Mouse (Mus musculus): ENCODE data around the gene Csrp1.
A peak's percentile ranks its signal among the peaks of the same experiment; 100 is the strongest.

The Csrp1 gene

DNA sequence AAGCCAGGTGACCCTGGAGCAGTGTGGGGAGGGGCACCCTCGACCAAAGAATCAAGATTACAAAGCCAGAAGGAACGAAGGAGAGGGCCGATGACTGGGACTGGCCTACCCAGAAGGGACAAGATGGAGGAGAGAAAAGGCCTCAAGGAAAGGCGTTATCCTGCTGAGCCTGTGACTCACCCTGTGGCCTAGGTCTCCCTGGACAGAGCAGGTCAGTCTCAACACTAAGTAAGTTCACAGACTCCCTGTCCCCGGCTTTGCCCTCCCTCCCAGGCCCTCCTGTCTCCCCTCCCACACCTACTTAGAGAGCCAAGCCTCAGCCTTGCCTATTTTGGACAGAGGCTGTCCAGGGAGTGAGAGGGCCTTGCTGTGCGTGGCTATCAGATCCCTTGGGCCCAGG lies at the start of gene Csrp1:
Csrp1 (plus strand) TSS at position 79 of the 400 bp plus-strand sequence.
- DNase-seq (ENCODE audit: low read depth, low spot score) = no peak

DNA sequence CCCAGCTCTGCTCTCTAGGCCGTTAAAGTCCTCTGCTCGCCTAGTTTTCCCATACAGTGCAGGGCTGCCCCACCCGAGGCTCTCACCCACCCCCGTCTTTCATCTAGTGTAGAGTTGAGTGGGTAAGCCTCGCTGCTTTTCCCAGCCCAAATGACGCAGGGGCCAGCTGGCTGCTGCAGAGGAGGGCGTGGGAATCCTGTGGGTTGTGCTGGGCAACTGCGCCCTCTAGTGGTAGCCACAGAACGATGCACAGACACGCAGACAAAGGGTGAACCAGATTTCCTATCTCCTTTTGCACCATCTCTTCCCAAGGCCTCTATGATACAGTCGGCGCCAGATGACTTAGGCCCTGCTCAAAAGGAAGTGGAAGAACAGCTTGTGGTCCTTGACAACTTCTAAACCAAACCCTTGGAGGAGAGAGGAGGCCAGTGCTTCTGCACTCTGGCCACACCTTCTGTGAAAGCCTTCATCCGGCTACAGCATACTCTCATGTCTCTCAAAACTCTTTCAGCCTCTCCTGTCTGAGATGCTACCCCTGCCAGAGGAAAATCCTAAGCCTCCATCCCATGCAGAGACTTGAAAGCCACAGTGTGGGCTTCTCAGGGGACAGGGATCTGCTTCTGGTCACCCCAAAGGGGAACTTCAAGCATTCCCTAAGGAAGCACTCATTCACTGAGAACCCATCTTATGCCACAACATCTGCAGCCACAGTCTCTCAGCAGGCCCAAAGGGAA lies 49.3 kb upstream of the Csrp1 start:
- DNase-seq (ENCODE audit: low read depth, low spot score) = peak; percentile 82

DNA sequence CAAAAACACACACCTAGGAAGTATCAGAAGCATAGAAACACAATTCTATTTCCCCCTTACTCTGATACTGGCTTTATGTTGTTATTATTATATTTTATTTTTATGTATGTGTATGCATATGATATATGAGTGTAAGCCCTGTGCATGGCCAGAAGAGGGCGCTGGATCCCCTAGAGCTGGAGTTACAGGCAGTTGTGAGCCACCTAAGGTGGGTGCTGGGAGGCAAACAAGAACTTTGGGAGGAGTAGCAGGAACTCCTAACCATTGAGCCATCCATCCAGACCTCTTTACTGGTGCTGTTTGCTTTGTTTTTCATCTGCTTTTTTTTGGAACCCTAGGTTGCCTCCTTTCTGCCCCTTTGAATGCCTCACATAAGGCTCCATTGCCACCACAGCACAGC lies 48.5 kb upstream of the Csrp1 start:
- no peak for DNase-seq (ENCODE audit: low read depth, low spot score)

GRCm38 (mm10) chr1:135671956-135672355 lies 47.9 kb upstream of the Csrp1 start:
- DNase-seq (ENCODE audit: low read depth, low spot score) = no peak

DNA sequence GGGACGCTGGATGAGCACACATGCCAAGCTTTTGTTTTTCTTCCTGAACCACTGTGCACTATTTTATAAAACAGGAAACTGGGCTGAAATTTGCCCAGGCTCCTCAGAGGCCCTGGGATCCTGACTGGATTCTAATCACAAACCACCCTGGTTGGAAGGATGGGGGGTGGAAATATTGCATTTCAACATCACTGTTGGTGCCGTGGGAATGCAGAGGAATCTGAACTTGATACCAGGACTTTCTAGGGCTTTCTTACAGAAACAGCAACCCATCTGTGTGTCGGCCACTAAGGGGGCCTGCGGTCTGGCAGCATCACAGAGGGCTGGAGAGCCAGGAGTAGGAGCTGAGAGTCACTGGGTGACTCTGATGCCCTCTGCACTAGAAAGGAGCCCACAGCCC lies 47.5 kb upstream of the Csrp1 start:
- DNase-seq (ENCODE audit: low read depth, low spot score) = no peak

DNA sequence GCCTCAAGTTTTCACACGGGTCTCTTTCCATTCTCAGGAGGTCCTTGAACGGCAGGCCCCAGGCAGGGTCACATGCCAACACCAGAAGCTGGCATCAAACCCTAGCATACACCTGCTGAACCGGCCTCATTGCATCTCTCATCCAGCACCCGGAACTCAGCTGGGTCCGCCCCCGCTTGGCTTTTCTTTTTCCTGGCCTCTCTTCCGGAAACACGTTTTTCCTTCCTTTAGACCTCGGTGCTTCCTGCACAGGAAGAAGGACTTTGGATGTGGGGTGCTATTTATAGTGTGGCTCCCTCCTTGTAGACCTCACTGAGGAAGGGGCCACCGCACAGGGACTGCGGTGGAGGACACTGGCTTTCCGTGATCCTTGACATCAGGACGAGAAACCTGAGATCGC lies 46.4 kb upstream of the Csrp1 start:
- no peak for DNase-seq (ENCODE audit: low read depth, low spot score)

- DNase-seq (ENCODE audit: low read depth, low spot score) = no peak
Observed at GRCm38 (mm10) chr1:135675449-135676129, 44.3 kb upstream of the Csrp1 start.

GRCm38 (mm10) chr1:135676247-135676646 lies 43.6 kb upstream of the Csrp1 start:
- no peak for DNase-seq (ENCODE audit: low read depth, low spot score)

GRCm38 (mm10) chr1:135676938-135677682 lies 42.8 kb upstream of the Csrp1 start:
- DNase-seq (ENCODE audit: low read depth, low spot score) = no peak

- no peak for DNase-seq (ENCODE audit: low read depth, low spot score)
Observed at GRCm38 (mm10) chr1:135678145-135678544, 41.7 kb upstream of the Csrp1 start.

DNA sequence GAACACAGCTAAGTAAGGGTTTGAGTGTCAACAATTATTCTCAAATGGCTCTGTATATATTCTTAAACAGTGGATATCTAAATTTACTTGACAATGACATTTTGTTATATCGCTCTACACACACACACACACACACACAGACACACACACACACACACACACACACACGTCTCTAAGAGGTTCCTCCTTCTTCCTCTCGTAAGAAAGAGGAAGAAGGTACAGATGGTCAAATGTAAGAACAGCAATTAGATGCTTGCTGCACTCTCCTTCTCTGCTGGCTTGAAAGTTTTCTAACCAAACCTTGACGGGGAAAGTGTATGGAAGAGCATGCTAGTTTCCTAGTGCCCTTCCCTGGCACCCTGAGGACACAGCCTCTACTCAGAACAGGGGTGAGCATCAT lies 39.1 kb upstream of the Csrp1 start:
- no peak for DNase-seq (ENCODE audit: low read depth, low spot score)

DNA sequence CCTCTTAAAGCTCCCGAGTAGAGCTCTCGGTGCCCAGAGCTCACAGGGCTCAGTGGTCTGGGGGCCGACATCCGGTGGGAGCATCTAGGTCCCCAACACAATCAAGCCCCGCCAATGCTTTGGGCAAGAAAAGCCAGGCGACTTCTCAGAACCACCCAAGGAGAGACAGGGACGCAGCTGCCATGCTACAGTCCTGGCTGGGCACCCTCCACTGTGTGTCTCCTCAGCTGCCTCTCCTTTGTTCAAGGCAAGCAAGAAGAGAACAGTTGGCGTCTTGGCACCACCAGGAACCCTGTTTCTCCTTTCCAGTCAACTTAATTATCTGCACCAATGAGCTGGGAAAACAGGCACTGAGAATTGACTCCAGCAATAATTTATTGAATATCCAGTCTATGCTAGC lies 38.7 kb upstream of the Csrp1 start:
- DNase-seq (ENCODE audit: low read depth, low spot score) = no peak

DNA sequence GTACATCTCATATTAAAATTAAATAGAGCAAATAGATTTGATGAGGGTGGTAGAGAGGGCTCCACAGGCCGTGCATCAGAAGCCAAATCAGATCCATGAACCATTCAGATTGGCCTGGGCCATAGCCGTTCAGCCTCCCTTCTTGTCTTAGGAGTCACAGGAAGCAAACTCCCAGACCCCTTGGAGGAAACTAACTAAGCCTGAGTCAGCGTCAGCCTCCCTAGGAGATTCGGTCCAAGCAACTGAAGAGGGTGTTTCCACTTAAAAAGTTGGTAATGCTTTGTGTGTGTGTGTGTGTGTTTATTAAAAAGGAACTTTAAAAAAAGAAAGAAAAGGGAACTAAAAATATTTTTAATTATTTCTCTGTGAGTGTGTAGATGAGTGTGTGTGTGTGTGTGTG lies 35.0 kb upstream of the Csrp1 start:
- no peak for DNase-seq (ENCODE audit: low read depth, low spot score)

- no peak for DNase-seq (ENCODE audit: low read depth, low spot score)
Observed at GRCm38 (mm10) chr1:135685316-135685715, 34.5 kb upstream of the Csrp1 start.

GRCm38 (mm10) chr1:135686792-135687510 lies 32.9 kb upstream of the Csrp1 start:
- no peak for DNase-seq (ENCODE audit: low read depth, low spot score)

DNA sequence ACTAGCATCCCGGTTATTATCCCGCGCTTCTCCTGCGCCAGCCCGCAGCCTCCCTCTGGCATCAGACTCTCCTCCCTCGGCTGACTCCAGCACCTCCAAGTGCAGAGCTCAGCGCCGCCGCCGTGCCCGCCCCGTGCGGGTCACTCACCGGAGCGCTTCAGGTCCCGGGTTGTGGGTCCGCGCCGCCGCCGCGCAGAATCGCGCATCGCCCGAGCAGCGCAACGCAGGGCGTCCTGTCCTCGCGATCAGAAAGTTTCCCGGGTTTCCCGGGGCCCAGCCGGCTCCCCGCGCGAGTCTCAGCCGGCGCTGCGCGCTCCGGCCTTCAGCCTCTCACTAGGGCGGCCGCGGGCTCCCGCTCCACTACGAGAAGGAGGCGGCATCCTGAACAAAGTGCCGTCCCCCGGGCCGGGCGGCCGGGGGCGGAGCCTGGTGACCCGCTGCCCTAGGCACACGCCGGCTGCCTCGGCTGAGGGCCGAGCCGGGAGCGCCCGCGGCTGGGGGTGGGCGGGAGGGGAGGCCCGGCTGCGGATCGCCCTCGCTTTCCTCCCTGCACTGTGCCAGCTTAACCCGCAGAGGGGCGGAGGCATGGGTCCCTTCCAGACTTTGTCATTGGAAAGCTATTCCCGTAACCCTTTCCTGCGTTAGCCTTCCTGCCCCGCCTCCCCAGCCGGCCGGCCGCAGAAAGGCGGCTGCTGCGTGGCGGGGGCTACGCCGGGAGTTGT lies 31.9 kb upstream of the Csrp1 start:
- no peak for DNase-seq (ENCODE audit: low read depth, low spot score)

GRCm38 (mm10) chr1:135688686-135689085 lies 31.2 kb upstream of the Csrp1 start:
- no peak for DNase-seq (ENCODE audit: low read depth, low spot score)

- DNase-seq (ENCODE audit: low read depth, low spot score) = no peak
Observed at GRCm38 (mm10) chr1:135690784-135691416, 29.0 kb upstream of the Csrp1 start.

DNA sequence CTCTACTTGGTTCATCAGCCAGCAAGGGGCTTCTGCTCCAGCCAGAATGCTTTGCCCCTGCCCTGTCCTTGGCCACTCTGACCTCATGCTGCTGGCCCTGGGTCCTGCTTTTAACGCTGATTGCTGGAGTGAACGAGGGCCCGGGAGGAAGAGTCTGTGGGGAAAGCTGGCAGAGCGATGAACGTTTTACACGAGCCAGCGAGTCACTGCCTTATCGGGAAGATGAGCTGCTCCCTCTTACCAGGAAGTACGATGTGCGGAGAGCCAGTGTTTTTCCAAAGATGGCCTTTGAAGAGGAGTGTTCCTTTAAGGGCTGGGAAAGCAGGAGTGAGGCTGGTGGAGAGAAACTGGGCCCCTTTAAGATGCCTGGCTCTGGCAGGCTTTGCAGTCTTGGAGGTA lies 28.4 kb upstream of the Csrp1 start:
- no peak for DNase-seq (ENCODE audit: low read depth, low spot score)

GRCm38 (mm10) chr1:135694181-135694580 lies 25.7 kb upstream of the Csrp1 start:
- no peak for DNase-seq (ENCODE audit: low read depth, low spot score)

DNA sequence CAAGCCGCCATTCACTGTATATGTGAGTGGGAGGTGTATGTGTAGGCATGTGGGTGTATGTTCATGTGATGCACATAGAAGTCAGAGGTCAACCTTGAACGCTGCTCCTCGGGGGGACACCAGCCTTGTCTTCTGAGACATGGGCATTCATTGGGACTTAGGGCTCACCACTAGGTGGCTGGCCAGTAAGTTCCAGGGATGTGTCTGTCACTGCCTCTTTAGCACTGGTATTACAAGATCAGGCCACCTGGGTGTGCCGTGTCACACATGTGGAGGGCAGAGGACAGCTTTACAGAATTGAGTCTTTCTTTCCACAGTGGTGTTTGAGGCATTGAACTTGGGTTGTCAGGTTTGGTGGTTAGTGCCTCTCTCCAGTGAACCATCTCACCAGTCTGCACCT lies 22.4 kb upstream of the Csrp1 start:
- DNase-seq (ENCODE audit: low read depth, low spot score) = no peak
